Mouse (Mus musculus) hindbrain, embryonic 13.5 days (tissue): ENCODE measurements around the gene Habp2. TPM values are rescaled to one million over a fixed set of nuclear protein-coding genes. Genes with fewer than 3 reads are reported as not detected.

Experiments used
- ATAC-seq: fragments of 200-750 bp; cut with Nextera tagmentation; 2 replicates; pipeline ENCODE4 v1.8.0; 2017; ENCODE audit warnings: moderate TSS enrichment; ENCODE audit not compliant: low FRiP score
- H3K27ac ChIP-seq: fragments of 300-500 bp; sonication (generic); 2 replicates; pipeline ENCODE4 v1.5.1; 2015; ENCODE audit warnings: inconsistent platforms, mild to moderate bottlenecking, moderate library complexity
- H3K27me3 ChIP-seq: fragments of 300-500 bp; sonication (generic); 2 replicates; pipeline ENCODE4 v1.6.1; 2015; ENCODE audit warnings: mild to moderate bottlenecking, inconsistent platforms
- H3K36me3 ChIP-seq: fragments of 300-500 bp; sonication (generic); 2 replicates; pipeline ENCODE4 v1.6.1; 2015; ENCODE audit warnings: mild to moderate bottlenecking, inconsistent platforms
- H3K4me1 ChIP-seq: fragments of 300-500 bp; sonication (generic); replicated peaks from 2 replicates; pipeline ENCODE4 v1.6.1; 2015; ENCODE audit warnings: inconsistent platforms
- H3K4me2 ChIP-seq: fragments of 300-500 bp; sonication (generic); 2 replicates; pipeline ENCODE4 v1.6.1; 2015; ENCODE audit warnings: inconsistent platforms, mild to moderate bottlenecking, moderate library complexity
- H3K4me3 ChIP-seq: fragments of 300-500 bp; sonication (generic); 2 replicates; pipeline ENCODE4 v1.5.1; 2015; ENCODE audit warnings: mild to moderate bottlenecking, inconsistent platforms
- H3K9ac ChIP-seq: fragments of 300-500 bp; sonication (generic); 2 replicates; pipeline ENCODE4 v1.6.1; 2015; ENCODE audit warnings: mild to moderate bottlenecking, inconsistent platforms
- H3K9me3 ChIP-seq: fragments of 300-500 bp; sonication (generic); 2 replicates; pipeline ENCODE4 v1.6.1; 2016; ENCODE audit warnings: inconsistent platforms
- WGBS: fragments of 180-500 bp; shearing (Covaris S2); methylation state at CpG from one replicate; pipeline ENCODE4 v1.1.7; 2015; 5-methylcytosine and 5-hydroxymethylcytosine counted together
- polyA plus RNA-seq: library from polyadenylated mRNA; unstranded; fragments of >200 nt; fragmentation: Nextera tagmentation; extraction: Ambion mirVana; gene quantifications from 2 replicates; pipeline ENCODE4 v1.2.1, GENCODE M21; 2015

Gene Habp2
- polyA plus RNA-seq, 1 experiment from 2014 or later, result not detected

GRCm38 (mm10) chr19:56300835-56301234 is 13.9 kb downstream of the Habp2 start:
- peaks cover 5% of the 10 kb centered on the region; the same call in 1 of the 2 replicates for H3K4me1 ChIP-seq
- no peak overlapping the region for H3K4me3 ChIP-seq
- ATAC-seq, result no peak
- H3K27ac ChIP-seq, result no peak overlapping the region; the same call in 1 of the 2 replicates
- no peaks in the 10 kb centered on the region for H3K9me3 ChIP-seq
- WGBS, result 60% methylated on average over 11 of the region's 11 CpGs
- H3K4me2 ChIP-seq, result no peak overlapping the region
- H3K9ac ChIP-seq, result no peak overlapping the region
- no peaks in the 10 kb centered on the region for H3K36me3 ChIP-seq
- H3K27me3 ChIP-seq, result no peaks in the 10 kb centered on the region

- H3K36me3 ChIP-seq, result no peaks in the 10 kb centered on the region
- H3K4me2 ChIP-seq, result no peak overlapping the region
- no peak overlapping the region for H3K9ac ChIP-seq
- H3K9me3 ChIP-seq, result no peaks in the 10 kb centered on the region
- H3K4me3 ChIP-seq, result no peak overlapping the region
- H3K4me1 ChIP-seq, result peaks cover 19% of the 10 kb centered on the region
- 0 out of 2 replicates have a peak, but pooled peaks cover 7% of the 10 kb centered on the region for H3K27me3 ChIP-seq
- 85% methylated on average over 3 of the region's 3 CpGs for WGBS
- no peak for ATAC-seq
- no peak overlapping the region for H3K27ac ChIP-seq
Measured at GRCm38 (mm10) chr19:56316531-56316930, 29.6 kb downstream of the Habp2 start.

- Histone ChIP-seq H3K4me3 (no peak overlapping the region), H3K9ac (no peak overlapping the region), H3K27me3 (peaks cover 12% of the 10 kb centered on the region; the same call in 1 of the 2 replicates), H3K27ac (no peak overlapping the region), H3K36me3 (no peaks in the 10 kb centered on the region), H3K4me2 (no peak overlapping the region), H3K9me3 (no peaks in the 10 kb centered on the region), H3K4me1 (peaks cover 21% of the 10 kb centered on the region)
- WGBS, result 96% methylated on average over 7 of the region's 7 CpGs
- no peak for ATAC-seq
Measured at GRCm38 (mm10) chr19:56319219-56319618, 32.3 kb downstream of the Habp2 start.

- ATAC-seq, result no peak
- Histone ChIP-seq H3K27me3 (peaks cover 16% of the 10 kb centered on the region; the same call in 1 of the 2 replicates), H3K4me3 (no peak overlapping the region), H3K36me3 (no peaks in the 10 kb centered on the region), H3K9me3 (no peaks in the 10 kb centered on the region), H3K4me2 (no peak overlapping the region), H3K9ac (no peak overlapping the region), H3K27ac (no peak overlapping the region), H3K4me1 (peaks cover 21% of the 10 kb centered on the region)
- WGBS, result 90% methylated on average over 6 of the region's 6 CpGs
Measured at GRCm38 (mm10) chr19:56319629-56320028, 32.7 kb downstream of the Habp2 start.

- no peaks in the 10 kb centered on the region for H3K36me3 ChIP-seq
- H3K9me3 ChIP-seq, result no peaks in the 10 kb centered on the region
- no peak for ATAC-seq
- no peak overlapping the region for H3K4me3 ChIP-seq
- no peak overlapping the region for H3K27ac ChIP-seq
- no peak overlapping the region for H3K9ac ChIP-seq
- H3K4me2 ChIP-seq, result peak overlapping the region; percentile 33
- H3K27me3 ChIP-seq, result peaks cover 20% of the 10 kb centered on the region; the same call in 1 of the 2 replicates
- H3K4me1 ChIP-seq, result peaks cover 21% of the 10 kb centered on the region
- WGBS, result 22% methylated on average over 26 of the region's 26 CpGs
Measured at GRCm38 (mm10) chr19:56320186-56320860, 33.4 kb downstream of the Habp2 start.

- H3K4me1 ChIP-seq, result peaks cover 31% of the 10 kb centered on the region
- ATAC-seq, result no peak
- no peaks in the 10 kb centered on the region for H3K9me3 ChIP-seq
- 78% methylated on average over 12 of the region's 12 CpGs for WGBS
- H3K4me2 ChIP-seq, result no peak overlapping the region
- H3K27ac ChIP-seq, result no peak overlapping the region
- H3K36me3 ChIP-seq, result no peaks in the 10 kb centered on the region
- H3K4me3 ChIP-seq, result no peak overlapping the region
- no peak overlapping the region for H3K9ac ChIP-seq
- H3K27me3 ChIP-seq, result peaks cover 20% of the 10 kb centered on the region; the same call in 1 of the 2 replicates
Measured at GRCm38 (mm10) chr19:56321303-56321920, 34.5 kb downstream of the Habp2 start.

- H3K27ac ChIP-seq, result no peak overlapping the region
- H3K27me3 ChIP-seq, result peaks cover 13% of the 10 kb centered on the region; the same call in 1 of the 2 replicates
- no peak overlapping the region for H3K4me3 ChIP-seq
- H3K9ac ChIP-seq, result no peak overlapping the region
- no peak for ATAC-seq
- H3K36me3 ChIP-seq, result no peaks in the 10 kb centered on the region
- peaks cover 23% of the 10 kb centered on the region for H3K4me1 ChIP-seq
- H3K9me3 ChIP-seq, result no peaks in the 10 kb centered on the region
- H3K4me2 ChIP-seq, result no peak overlapping the region
- WGBS, result 65% methylated on average over 10 of the region's 10 CpGs
Measured at GRCm38 (mm10) chr19:56325676-56326075, 38.7 kb downstream of the Habp2 start.

GRCm38 (mm10) chr19:56326243-56326855 is 39.4 kb downstream of the Habp2 start:
- no peak overlapping the region for H3K4me3 ChIP-seq
- no peaks in the 10 kb centered on the region for H3K36me3 ChIP-seq
- peaks cover 13% of the 10 kb centered on the region; the same call in 1 of the 2 replicates for H3K27me3 ChIP-seq
- WGBS, result 40% methylated on average over 21 of the region's 21 CpGs
- H3K9ac ChIP-seq, result 0 out of 2 replicates have a peak overlapping the region, but pooled peaks have one; percentile 6
- H3K4me1 ChIP-seq, result peaks cover 16% of the 10 kb centered on the region
- H3K4me2 ChIP-seq, result 0 out of 2 replicates have a peak overlapping the region, but pooled peaks have one; percentile 13
- ATAC-seq, result no peak
- no peak overlapping the region for H3K27ac ChIP-seq
- H3K9me3 ChIP-seq, result no peaks in the 10 kb centered on the region

- WGBS, result 94% methylated on average over 17 of the region's 17 CpGs
- Histone ChIP-seq H3K9me3 (no peaks in the 10 kb centered on the region), H3K36me3 (no peaks in the 10 kb centered on the region), H3K4me3 (no peak overlapping the region), H3K4me1 (no peaks in the 10 kb centered on the region), H3K27me3 (0 out of 2 replicates have a peak, but pooled peaks cover 5% of the 10 kb centered on the region), H3K9ac (no peak overlapping the region), H3K4me2 (no peak overlapping the region), H3K27ac (no peak overlapping the region)
- ATAC-seq, result no peak
Measured at GRCm38 (mm10) chr19:56336321-56336720, 49.4 kb downstream of the Habp2 start.

GRCm38 (mm10) chr19:56336826-56337225 is 49.9 kb downstream of the Habp2 start:
- Histone ChIP-seq H3K4me3 (no peak overlapping the region), H3K27me3 (0 out of 2 replicates have a peak, but pooled peaks cover 6% of the 10 kb centered on the region), H3K4me2 (no peak overlapping the region), H3K9me3 (no peaks in the 10 kb centered on the region), H3K9ac (no peak overlapping the region), H3K36me3 (no peaks in the 10 kb centered on the region), H3K27ac (no peak overlapping the region), H3K4me1 (no peaks in the 10 kb centered on the region)
- 80% methylated on average over 12 of the region's 12 CpGs for WGBS
- no peak for ATAC-seq

- H3K36me3 ChIP-seq, result no peaks in the 10 kb centered on the region
- no peaks in the 10 kb centered on the region for H3K9me3 ChIP-seq
- H3K4me3 ChIP-seq, result no peak overlapping the region
- no peak overlapping the region for H3K9ac ChIP-seq
- no peak overlapping the region for H3K27ac ChIP-seq
- ATAC-seq, result no peak
- H3K27me3 ChIP-seq, result peaks cover 26% of the 10 kb centered on the region; the same call in 1 of the 2 replicates
- 84% methylated on average over 8 of the region's 8 CpGs for WGBS
- H3K4me1 ChIP-seq, result peaks cover 15% of the 10 kb centered on the region
- H3K4me2 ChIP-seq, result no peak overlapping the region
Measured at GRCm38 (mm10) chr19:56342006-56342405, 55.1 kb downstream of the Habp2 start.

GRCm38 (mm10) chr19:56343869-56344563 is 57.1 kb downstream of the Habp2 start:
- Histone ChIP-seq H3K4me2 (peak overlapping the region; percentile 37), H3K4me1 (peaks cover 15% of the 10 kb centered on the region), H3K4me3 (no peak overlapping the region), H3K27ac (no peak overlapping the region), H3K9me3 (no peaks in the 10 kb centered on the region), H3K36me3 (no peaks in the 10 kb centered on the region), H3K9ac (peak overlapping the region; percentile 46; the same call in 1 of the 2 replicates), H3K27me3 (peaks cover 26% of the 10 kb centered on the region; the same call in 1 of the 2 replicates)
- 0 out of 2 replicates have a peak, but pooled peaks have one; percentile 55 for ATAC-seq
- 22% methylated on average over 26 of the region's 26 CpGs for WGBS
